ENCODE assay signal across 23 mouse cellular contexts in genomic region chr9:43977773-43978172, GRCm38 (mm10).
DNase-seq lines count a peak whose midpoint lies in the region; ATAC-seq lines count a peak whose summit lies in the region.
"Had no signal": no experiment of that assay in that cellular context is flagged by ENCODE, and none has a peak within 500 bp of the region (broad histone marks: within the 10 kb centered on the region; RNA-seq: fewer than 3 reads in every experiment).

No protein-coding gene starts in this region.

- no peaks in the 10 kb centered on the region for H3K9me3 ChIP-seq in kidney, embryonic 16.5 days (ENCODE audit: low read length)
- H3K9me3 ChIP-seq: embryonic facial prominence, embryonic 10.5 days; embryonic facial prominence, embryonic 12.5 days; forebrain, embryonic 13.5 days; forebrain, embryonic 15.5 days; G1E had no signal

- no peak overlapping the region for H3K27ac ChIP-seq in kidney, embryonic 16.5 days (ENCODE audit: low read length)
- H3K27ac ChIP-seq: embryonic facial prominence, embryonic 10.5 days; embryonic facial prominence, embryonic 12.5 days; forebrain, embryonic 13.5 days; forebrain, embryonic 15.5 days had no signal

- H3K9ac ChIP-seq in kidney, embryonic 16.5 days (replicated peaks; ENCODE audit: low read length) = no peak overlapping the region
- H3K9ac ChIP-seq: embryonic facial prominence, embryonic 12.5 days; forebrain, embryonic 13.5 days; forebrain, embryonic 15.5 days had no signal

- H3K4me1 ChIP-seq in kidney, embryonic 16.5 days (ENCODE audit: insufficient read depth, low read length) = no peaks in the 10 kb centered on the region
- H3K4me1 ChIP-seq: embryonic facial prominence, embryonic 12.5 days; forebrain, embryonic 13.5 days; forebrain, embryonic 15.5 days had no signal

- H3K36me3 ChIP-seq in kidney, embryonic 16.5 days (ENCODE audit: insufficient read depth, low read length) = no peaks in the 10 kb centered on the region
- H3K36me3 ChIP-seq: embryonic facial prominence, embryonic 10.5 days; embryonic facial prominence, embryonic 12.5 days; forebrain, embryonic 15.5 days; G1E had no signal

- H3K4me3 ChIP-seq in kidney, embryonic 16.5 days (ENCODE audit: low read length) = no peak overlapping the region
- H3K4me3 ChIP-seq: embryonic facial prominence, embryonic 10.5 days; embryonic facial prominence, embryonic 12.5 days; forebrain, embryonic 13.5 days; forebrain, embryonic 15.5 days had no signal

- no peak for ATAC-seq in kidney, embryonic 16.5 days (ENCODE audit: low FRiP score, low TSS enrichment)
- ATAC-seq: activated CD4-positive, CD25-positive, alpha-beta regulatory T cell, adult 4 months; CD4-positive, CD25-positive, alpha-beta regulatory T cell, adult 4 months; forebrain, embryonic 13.5 days; forebrain, embryonic 15.5 days; Patski had no signal

- 52% methylated on average over 3 of the region's 3 CpGs for WGBS in kidney, embryonic 16.5 days

- no peaks in the 10 kb centered on the region for H3K27me3 ChIP-seq in kidney, embryonic 16.5 days (ENCODE audit: insufficient read depth, low read length)
- H3K27me3 ChIP-seq: forebrain, embryonic 15.5 days had no signal

- H3K4me2 ChIP-seq in kidney, embryonic 16.5 days (replicated peaks; ENCODE audit: low read depth, low read length) = no peak overlapping the region
- H3K4me2 ChIP-seq: embryonic facial prominence, embryonic 12.5 days; forebrain, embryonic 13.5 days; forebrain, embryonic 15.5 days had no signal

- peak; percentile 30 for DNase-seq in kidney, adult 11 months
- DNase-seq in kidney, postnatal 10 days = no peak
- peak; percentile 22 to 41 for DNase-seq in kidney, adult 8-10 months
- DNase-seq in kidney, postnatal 36 days = peak; percentile 40
- no peak for DNase-seq in kidney, postnatal 4 days
- DNase-seq: adrenal gland, adult 8-10 months; adrenal gland, postnatal 14 days; adrenal gland, postnatal 36 days; B cell, adult 2 months; cerebellum, adult 11-12 months; cerebellum, adult 2 months; cerebellum, adult 9-10 months; cerebellum, postnatal 10 days; cerebellum, postnatal 25 days had no signal

Comparison
In these comparisons a context has a peak if more than half of its experiments do, and no peak if none do; other contexts are left out.
1. DNase-seq: peak in kidney, adult 11 months (single experiment), kidney, adult 8-10 months (2 of 2) and kidney, postnatal 36 days (2 of 2); none in kidney, postnatal 10 days (single experiment) and kidney, postnatal 4 days (0 of 2).